Mouse (Mus musculus) cerebellum, adult 9-11 months (tissue): Measurements from ENCODE around the gene Dnaja4.

Experiments
- DNase-seq: peaks from one replicate; pipeline ENCODE4 v3.0.0; 2022

Gene Dnaja4

GRCm38 (mm10) chr9:54752944-54753295 lies 54.2 kb downstream of the Dnaja4 start:
- no peak for DNase-seq

GRCm38 (mm10) chr9:54759592-54759991 lies 60.9 kb downstream of the Dnaja4 start:
- no peak for DNase-seq

GRCm38 (mm10) chr9:54764091-54764490 lies 65.4 kb downstream of the Dnaja4 start:
- DNase-seq, result no peak

- DNase-seq, result no peak
Observed at GRCm38 (mm10) chr9:54764561-54765217, 66.0 kb downstream of the Dnaja4 start, which contains the start of gene Crabp1. TSS of gene Crabp1 (plus strand) at chr9:54764748.

GRCm38 (mm10) chr9:54765336-54766085 lies 66.8 kb downstream of the Dnaja4 start:
- no peak for DNase-seq
